Mouse (Mus musculus) embryo, embryonic 11.5 days (tissue): Measurements from ENCODE around the gene Nol6.
A peak's percentile ranks its signal among the peaks of the same experiment; 100 is the strongest.

ENCODE experiments used
- DNase-seq: peaks from one replicate; pipeline ENCODE4 v3.0.0-alpha.2; 2012; ENCODE audit warnings: low read depth, low spot score

Nol6 gene

DNA sequence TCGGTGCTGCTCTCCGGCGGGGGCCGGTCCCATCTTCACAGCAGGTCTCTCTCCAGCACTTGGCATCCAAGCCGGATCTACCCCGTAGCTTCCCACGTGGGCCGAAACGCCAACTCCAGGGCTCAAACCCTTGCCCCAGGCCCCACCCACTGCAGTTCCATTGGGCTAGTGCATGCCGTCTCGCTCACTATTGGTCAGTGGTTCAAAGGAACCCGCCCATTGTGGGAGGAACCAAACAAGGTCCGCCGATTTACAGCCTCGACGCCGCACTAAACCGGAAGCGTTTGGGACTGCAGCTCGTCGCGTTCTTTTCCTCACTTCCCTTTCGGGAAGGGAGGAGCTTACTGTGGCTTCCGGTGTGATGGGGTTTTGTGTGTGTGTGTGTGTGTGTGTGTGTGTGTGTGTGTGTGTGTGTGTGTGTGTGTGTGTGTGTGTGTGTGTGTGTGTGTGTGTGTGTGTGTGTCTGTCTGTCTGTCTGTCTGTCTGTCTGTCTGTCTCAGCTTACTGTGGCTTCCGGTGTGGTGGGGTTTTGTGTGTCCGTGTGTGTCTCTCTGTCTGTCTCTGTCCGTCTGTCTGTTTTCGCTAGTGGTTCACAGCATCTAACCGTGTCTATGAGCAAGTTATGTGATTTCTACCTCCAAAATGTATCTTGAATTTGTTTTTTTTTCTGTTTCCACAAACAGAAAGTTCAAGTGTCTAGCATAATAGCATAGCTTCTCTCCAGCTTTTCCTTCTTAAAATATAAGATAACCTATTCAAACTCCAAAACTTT lies at the start of gene Nol6:
TSS of gene Nol6 (minus strand) at position 276 of the 772 bp plus-strand sequence.
- peak; percentile 99 for DNase-seq

DNA sequence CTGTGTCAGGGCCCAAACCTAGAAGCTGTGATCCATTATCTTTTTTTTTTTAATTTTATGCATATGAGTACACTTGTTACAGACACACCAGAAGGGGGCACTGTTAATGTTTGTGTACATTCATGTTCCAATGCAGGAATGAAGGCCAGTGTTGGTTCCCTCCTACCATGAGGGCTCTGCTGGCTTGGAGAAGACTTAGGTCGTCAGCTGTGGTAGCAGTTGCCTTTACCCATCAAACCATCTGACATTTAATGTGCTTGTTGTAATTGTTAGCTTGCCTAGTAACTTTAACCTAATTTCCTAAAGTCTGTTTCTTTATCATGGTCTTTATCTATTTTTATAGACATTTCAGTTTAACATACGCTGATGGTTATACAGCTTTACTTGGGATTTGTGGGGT lies 46.7 kb upstream of the Nol6 start:
- no peak for DNase-seq

DNA sequence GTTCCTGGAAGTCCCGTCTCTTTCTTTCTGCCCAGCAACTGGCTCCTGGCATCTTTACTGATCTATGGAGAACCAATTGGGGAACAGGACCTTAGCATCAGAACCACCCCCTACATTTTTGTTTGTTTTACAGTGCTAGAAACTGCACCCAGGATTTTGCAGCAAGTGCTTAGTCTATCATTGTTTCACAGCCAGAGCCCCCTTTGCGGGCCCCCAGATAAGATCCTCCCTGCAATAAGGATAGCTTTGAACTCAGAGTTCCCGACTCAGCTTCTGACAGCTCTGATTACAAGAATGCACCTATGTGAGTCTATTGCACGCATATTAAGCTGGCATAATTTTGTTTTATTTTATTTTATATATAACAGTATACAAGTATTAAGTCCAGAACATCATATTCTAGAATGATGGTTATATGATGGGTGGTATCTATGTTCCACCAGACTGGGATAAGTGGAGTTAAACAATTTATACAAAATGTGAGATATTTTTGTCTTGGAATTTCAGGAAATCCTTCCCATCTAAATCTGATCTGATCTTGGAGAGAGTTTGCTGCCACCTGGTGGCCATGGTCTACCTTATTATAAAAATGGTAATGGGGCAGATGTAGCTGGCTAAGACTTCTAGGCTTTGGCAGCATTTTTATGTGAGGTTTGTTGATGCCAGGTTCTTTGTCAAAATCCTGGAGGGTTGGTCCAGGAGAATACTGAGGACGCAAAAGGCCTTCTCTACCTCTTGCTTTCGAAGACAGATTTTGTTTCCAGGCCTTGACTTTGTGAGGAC lies 41.6 kb upstream of the Nol6 start:
- peak; percentile 67 for DNase-seq

DNA sequence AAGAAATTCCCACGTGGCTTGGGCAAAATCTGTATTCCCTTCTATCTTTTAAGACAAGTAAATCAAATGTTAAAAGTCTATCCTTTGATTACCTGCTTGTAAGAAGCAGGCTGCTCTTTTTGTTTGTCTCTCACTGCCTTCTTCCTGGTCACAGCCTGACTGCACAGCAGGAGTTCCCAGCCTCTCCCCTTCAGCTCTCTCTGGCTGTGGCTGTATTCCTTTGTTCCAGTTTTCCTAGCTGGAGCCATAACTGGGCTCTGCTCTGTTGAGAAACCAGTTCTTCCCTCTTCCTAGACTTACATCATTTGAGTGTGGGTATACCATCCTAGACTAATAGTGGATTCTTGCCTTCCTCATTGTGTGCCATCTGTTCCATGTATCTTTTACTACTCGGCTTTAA lies 40.7 kb upstream of the Nol6 start:
- DNase-seq: no peak

DNA sequence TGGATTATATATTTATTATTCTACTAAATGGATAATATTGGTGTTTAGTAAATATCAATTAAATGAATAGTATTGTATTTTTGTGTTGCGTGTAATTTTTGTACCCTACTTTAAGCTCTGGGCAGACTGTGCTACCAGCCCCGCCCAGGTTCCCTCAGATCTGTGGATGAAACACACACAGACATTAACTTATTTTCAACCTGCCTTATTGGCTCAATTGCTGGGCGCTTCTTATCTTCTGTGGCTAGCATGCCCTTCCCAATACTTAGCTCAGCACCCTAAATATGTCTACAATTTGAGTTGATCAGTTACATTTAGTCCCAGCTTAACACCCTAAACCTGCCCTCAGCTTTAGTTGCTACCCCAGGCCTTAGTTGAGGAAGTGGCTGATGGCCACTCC lies 37.0 kb upstream of the Nol6 start:
- DNase-seq: no peak

DNA sequence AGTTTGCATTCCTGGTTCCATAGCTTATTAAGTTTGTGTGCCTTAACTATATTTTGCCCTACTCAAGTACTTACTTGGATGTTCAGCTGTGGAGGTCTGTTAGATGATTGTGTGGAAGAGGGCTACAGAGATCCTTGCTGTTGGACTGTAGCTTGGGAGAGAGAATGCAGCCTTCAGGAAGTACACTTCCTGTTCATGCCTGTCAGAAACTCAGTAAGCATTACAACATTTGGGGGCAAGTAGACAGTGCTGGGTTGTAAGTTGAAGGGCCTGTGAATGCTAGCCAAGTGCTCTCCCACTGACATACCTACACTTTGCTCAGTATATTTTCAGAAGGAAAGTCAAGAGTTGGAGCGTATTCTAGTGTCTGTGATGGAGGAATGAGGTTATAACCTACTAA lies 34.0 kb upstream of the Nol6 start:
- DNase-seq: no peak

DNA sequence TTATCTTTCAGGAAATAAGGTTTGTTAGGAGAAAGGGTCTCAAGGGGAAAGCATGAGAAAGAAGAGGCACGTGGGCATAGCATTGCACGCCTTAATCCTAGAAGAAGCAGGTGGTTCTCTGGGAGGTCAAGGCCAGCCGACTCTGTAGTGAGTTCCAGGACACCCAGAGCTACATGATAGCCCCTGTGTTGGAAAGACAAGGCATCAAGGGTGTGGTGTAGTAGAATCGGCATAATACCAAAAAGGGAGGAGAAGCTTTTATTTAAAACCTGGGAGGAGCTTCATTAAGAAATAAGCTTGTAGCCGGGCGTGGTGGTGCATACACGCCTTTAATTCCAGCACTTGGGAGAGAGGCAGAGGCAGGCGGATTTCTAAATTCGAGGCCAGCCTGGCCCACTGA lies 32.7 kb upstream of the Nol6 start:
- DNase-seq: no peak

DNA sequence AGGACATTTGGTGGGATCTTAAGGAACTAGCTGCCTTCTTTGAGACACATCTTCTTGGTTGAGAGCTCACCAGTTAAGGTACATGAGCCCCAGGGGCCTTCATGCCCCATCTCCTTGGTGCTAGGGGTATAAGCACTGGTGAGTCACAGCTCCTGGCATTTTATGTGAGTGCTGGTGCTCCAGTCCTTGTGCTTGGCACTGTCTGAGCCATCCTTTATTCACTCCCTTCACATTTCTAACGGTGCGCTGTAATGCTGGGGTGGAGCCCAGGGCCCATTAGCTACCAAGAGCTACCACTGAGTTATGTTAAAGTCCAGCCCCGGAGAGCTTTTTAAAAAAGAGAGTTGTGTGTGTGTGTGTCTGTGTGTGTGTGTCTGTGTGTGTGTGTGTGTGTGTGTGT lies 28.9 kb upstream of the Nol6 start:
- no peak for DNase-seq

DNA sequence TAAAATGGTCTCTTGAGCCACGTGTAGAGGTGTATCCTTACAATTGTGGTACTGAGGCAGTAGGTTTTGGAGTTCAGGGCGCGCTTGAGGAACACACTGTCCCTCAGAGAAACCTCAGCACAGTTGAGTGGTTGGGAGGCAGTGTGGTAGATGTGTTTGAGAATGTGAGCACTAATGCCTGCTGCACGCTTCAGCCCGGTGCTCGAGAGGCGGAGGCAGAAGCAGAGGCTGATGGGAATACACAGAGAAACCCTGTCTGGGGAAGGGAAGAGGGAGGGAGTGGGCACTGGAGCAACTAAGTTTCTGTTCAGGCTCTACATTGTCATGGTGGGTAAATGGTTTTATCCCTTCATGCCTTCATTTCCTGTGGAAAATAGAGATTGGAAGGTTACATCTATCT lies 26.9 kb upstream of the Nol6 start:
- DNase-seq: no peak

DNA sequence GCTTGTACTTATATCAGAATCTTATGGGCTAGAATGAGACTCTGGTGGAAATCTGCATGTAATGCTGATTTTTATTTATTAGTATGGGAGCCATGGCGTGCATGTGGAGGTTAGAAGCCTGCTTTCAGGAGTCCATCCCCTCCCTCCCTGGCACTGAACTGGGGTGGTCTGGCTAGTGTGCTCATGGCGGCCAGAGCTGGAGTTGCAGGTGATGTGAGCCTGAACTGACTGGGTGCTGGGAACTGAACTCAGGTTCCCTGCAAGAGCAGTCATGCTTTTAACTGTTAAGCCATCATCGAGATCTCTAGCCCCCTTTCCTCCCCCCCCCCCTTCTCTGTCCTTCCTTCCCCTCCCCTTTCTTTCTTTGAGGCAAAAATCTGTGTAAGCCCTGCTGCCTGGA lies 25.6 kb upstream of the Nol6 start:
- no peak for DNase-seq

DNA sequence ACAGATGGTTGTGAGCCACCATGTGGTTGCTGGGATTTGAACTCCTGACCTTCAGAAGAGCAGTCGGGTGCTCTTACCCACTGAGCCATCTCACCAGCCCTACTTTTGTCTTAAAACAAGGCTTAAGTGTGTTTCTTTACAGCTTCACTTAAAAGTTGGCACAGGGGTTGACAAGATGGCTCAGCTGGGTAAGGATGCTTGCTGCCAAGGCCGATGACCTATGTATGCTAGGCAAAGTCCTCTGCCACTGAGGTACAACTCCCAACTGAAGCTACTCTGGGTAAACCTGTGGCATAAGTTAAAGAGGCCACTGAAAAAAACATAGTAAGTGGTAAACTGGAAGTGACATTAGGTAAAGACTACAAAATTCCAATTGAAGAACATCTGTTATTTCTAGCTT lies 18.3 kb upstream of the Nol6 start:
- no peak for DNase-seq

DNA sequence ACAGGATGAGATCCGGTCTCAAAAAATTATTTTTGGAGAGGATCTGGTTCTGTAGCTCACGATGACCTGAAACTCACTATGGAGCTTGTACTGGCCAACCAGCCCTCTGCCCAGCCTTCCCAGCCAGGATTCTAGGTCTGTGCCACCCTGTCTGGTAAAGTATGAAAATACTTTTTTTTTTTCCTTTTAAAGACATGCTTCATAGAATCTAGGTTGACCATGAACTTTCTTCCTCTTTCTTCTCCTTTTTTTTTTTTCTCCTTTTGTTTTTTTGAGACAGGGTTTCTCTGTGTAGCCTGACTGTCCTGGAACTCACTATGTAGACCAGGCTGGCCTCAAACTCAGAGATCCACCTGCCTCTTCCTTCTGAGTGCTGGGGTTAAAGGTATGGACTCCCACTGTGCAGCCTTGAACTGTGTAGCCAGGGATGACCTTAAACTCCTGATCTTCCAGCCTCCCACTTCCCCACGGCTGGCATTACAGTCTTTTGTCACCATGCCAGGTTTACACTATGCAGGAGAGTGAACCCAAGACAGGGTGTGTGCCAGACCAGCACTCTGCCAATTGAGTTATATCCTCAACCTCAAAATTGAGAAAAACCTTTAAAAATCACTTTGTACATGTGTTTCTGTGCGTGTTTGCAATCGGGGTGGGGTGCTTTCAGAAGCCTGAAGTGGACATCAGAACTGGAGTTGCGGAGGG lies 16.1 kb upstream of the Nol6 start:
- DNase-seq: no peak

DNA sequence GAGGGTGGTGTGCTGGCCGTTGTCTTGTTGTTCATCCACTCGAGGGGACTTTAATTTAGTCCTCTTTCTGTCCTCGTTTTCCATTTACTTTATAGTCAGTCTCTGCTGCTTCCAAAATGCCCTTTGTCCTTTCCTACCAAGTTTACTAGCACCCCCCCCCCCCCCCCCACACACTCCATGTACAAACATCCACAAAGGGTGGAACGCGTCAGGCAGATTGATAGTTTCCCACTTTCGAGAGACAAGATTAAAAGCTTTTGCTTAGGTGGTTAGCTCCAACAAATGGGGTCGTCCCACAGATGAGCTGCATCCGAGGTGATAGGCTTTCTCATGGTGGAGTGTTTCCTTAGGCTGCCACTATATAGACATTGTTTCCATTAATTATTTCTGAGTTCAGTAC lies 12.6 kb upstream of the Nol6 start:
- no peak for DNase-seq

DNA sequence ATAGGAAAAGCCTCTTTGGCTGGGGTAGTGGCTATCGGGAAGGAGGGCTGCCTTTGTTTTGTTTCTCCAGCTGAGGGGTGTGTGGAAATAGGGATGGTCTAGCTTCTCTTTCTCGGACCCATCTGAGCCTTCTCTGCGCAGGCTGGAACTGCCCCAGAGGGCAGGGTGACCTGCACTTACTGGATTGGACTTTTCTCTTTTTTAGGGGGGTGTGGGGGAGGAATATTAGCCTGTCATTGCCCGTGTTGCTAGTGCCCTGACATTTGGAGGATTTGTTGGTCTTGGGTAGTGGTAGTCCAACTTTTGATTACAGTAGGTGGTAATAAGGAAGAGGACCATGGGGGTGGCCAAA lies 12.2 kb upstream of the Nol6 start:
- DNase-seq: no peak

DNA sequence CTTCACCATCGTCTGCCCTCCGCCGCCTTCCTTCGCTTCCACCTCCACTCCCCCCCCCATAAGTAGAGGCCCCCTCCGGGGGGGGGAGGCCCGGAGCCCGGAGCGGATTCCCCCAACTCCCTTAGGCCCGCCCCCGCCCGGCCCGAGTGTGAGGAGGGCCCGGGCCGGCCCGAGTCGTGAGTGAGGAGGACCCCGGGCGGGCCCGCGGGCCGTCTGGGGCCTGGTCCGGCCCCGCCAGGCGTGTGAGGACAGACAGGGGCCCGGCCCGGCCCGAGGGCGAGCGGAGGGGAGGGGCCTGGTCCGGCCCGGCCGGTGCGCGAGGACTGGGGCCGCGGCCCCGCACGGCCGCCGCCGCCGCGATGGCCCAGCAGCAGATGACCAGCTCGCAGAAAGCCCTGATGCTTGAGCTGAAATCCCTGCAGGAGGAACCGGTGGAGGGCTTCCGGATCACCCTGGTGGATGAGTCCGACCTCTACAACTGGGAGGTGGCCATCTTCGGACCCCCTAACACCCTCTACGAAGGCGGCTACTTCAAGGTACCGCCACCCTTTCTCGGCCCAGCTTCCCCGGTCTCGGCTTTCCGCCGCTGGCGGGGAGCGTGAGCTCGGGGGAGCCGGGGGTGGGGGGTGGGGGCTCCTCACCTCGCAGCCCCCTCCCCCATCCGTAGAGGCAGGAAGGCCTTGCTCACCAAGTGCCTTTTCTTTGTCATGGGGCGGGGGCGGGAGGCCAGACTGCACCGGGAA lies 11.6 kb upstream of the Nol6 start, which contains the start of gene Ube2r2:
TSS of gene Ube2r2 (plus strand) at position 33 of the 743 bp plus-strand sequence.
- peak; percentile 47 for DNase-seq

DNA sequence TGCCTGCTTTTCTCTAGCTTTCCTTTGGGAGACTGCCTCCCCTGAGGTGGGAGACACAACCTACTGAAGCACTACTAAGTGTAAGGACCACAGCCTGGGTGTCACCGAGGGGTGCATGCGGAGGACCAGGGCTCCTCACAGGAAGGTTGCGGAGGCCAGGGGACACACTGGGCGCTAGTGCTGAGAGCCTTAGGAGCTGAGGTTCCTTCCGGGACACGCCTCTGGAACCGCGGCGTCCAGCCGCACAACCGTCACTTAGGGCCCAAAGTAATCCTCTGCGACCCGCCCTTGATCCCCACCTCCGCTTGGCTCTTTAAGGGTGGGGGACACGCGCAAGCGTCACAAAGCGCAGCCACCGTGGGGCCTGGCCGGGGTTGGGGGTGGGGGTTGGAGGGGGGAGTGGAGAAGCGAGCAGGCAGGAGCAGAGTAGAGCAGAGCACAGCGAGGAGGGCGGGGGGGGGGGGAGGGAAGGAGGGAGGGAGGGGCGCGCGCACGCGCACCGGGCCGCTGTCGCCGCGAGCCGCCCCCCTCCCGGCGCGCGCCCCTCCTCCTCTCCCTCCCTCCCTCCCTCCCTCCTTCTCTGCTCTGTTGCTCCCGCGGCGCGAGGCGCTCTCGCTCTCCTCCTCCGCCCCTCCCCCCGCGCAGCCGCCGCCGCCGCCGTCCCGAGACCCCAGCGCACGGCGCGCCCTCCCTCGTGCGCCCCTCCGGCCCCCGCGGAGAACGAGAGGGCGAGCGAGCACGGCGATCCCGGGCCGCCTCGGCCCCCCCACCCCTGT lies 10.9 kb upstream of the Nol6 start:
- DNase-seq: peak; percentile 75

DNA sequence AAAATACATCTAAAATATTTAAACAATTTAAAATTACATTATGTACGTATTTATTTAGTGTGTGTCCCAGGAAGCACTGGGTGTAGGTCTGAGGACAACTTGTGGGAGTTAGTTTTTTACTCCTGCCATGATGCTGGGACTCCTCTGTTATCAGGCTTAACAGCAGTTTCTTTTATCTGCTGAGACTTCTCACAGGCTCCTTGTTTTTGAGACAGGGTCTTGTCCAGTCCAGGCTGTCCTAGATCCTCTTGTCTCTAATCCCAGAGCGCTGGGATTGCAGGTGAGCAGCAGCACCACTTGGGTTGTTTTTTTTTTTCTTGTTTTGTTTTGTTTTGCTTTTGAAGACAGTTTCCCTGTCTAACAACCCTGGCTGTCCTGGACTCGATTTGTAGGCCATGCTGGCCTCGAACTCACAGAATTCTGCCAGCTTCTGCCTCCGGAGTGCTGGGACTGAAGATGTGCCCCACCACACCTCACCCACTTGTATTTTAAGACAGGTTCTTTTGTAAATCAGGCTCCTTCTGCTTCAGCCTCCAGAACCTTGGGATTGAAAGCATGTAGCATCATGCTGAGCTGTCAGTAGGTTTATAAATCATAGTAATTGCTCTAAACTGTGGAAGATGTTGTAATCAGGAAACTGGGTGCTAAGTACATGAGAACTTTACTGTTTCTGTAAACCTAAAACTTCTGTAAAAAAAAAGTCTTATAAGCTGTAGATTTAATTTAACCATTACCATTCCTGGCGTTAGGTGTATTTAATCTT lies 9.5 kb upstream of the Nol6 start:
- no peak for DNase-seq

DNA sequence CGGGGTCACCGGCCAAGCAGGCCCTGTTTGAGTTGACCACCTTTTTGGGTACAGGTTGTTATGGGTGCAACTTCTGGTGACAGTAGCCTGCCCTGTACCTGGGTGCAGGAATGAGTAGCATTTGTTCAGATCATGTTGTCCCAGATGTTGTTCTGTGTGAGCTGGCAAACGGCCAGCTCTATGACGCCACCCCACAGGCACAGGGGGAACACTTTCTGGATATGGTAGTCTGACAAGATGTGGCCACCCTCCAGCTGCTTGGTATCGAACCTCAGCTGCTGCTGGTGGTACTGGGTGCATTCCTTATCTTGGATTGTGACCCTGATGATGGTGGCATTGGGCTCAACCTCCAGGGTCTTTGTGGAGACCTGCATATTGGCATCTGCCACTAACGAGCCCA lies 8.2 kb upstream of the Nol6 start:
- no peak for DNase-seq

DNA sequence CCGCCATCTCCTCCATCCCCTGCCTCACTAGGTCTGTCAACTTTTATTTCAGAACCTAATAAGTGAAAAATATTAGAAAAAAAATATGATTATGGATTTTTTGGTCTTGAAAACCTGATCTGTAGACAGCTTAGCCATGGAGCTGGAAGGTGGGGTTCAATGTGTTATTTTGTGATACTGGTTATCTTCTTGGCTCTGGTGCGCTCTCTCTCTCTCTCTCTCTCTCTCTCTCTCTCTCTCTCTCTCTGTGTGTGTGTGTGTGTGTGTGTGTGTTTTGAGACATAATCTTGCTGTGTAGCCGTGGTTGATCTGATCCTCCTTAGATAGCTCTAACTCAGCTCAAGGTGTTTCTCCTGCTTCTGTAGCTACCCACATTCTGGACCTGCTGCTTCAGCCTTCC lies 5.6 kb upstream of the Nol6 start:
- no peak for DNase-seq

DNA sequence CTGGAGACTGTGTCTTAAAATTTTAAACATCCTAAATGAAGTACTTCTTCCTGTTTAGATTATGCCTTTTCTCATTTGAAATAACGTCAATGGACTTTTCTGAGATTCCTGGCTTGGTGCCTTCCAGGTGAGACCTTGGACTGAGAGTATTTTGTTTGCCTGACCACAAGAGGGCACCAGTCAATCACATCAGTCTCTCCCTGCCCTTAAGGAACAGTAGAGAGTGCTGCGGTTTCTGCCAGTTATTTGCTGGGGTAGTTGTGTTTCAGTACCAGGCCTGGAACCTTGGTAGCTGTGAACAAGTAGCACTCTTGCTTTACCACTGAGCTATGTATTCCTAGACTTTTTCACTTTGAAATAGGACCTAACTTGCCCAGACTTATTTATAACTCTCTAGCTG lies 5.2 kb upstream of the Nol6 start:
- DNase-seq: peak; percentile 46
